Mouse (Mus musculus) limb, embryonic 15.5 days (tissue): ENCODE data around the gene Gm49325. TPM values are rescaled to one million over a fixed set of nuclear protein-coding genes. Genes with fewer than 3 reads are reported as not detected.

Experiments
- ATAC-seq: fragments of 200-750 bp; cut with Nextera tagmentation; 2 replicates; pipeline ENCODE4 v1.8.0; 2017; ENCODE audit warnings: low read depth, moderate TSS enrichment; ENCODE audit not compliant: insufficient number of reproducible peaks, low FRiP score, low TSS enrichment
- H3K27ac ChIP-seq: fragments of 300-500 bp; sonication (generic); 2 replicates; pipeline ENCODE4 v1.5.1; 2015; ENCODE audit warnings: moderate library complexity, mild to moderate bottlenecking, inconsistent platforms
- H3K27me3 ChIP-seq: fragments of 300-500 bp; sonication (generic); 2 replicates; pipeline ENCODE4 v1.6.1; 2015; ENCODE audit warnings: inconsistent platforms
- H3K36me3 ChIP-seq: fragments of 300-500 bp; sonication (generic); 2 replicates; pipeline ENCODE4 v1.6.1; 2015; ENCODE audit warnings: inconsistent platforms
- H3K4me1 ChIP-seq: fragments of 300-500 bp; sonication (generic); 2 replicates; pipeline ENCODE4 v1.6.1; 2015; ENCODE audit warnings: inconsistent platforms
- H3K4me2 ChIP-seq: fragments of 300-500 bp; sonication (generic); 2 replicates; pipeline ENCODE4 v1.6.1; 2015; ENCODE audit warnings: mild to moderate bottlenecking, inconsistent platforms
- H3K4me3 ChIP-seq: fragments of 300-500 bp; sonication (generic); 2 replicates; pipeline ENCODE4 v1.5.1; 2015; ENCODE audit warnings: mild to moderate bottlenecking, inconsistent platforms
- H3K9ac ChIP-seq: fragments of 300-500 bp; sonication (generic); 2 replicates; pipeline ENCODE4 v1.6.1; 2015; ENCODE audit warnings: inconsistent platforms
- H3K9me3 ChIP-seq: fragments of 300-500 bp; sonication (generic); 2 replicates; pipeline ENCODE4 v1.6.1; 2016; ENCODE audit warnings: inconsistent platforms
- WGBS: fragments of 180-500 bp; shearing (Covaris S2); methylation state at CpG from one replicate; pipeline ENCODE4 v1.1.7; 2015; 5-methylcytosine and 5-hydroxymethylcytosine counted together
- polyA plus RNA-seq: library from polyadenylated mRNA; unstranded; fragments of >200 nt; fragmentation: Nextera tagmentation; extraction: Ambion mirVana; gene quantifications from 2 replicates; pipeline ENCODE4 v1.2.1, GENCODE M21; 2015

Gm49325 gene
- polyA plus RNA-seq, 1 experiment from 2014 or later = 1.3 TPM

GRCm38 (mm10) chr10:77663949-77664665 is 58.1 kb downstream of the Gm49325 start:
- Histone ChIP-seq H3K4me2 (peak overlapping the region; percentile 26), H3K27ac (no peak overlapping the region), H3K36me3 (no peaks in the 10 kb centered on the region), H3K27me3 (peaks cover 15% of the 10 kb centered on the region; the same call in 1 of the 2 replicates), H3K9ac (no peak overlapping the region), H3K4me1 (peaks cover 29% of the 10 kb centered on the region), H3K9me3 (no peaks in the 10 kb centered on the region), H3K4me3 (no peak overlapping the region)
- no peak for ATAC-seq
- WGBS = 17% methylated on average over 43 of the region's 43 CpGs

- ATAC-seq = peak; percentile 64
- Histone ChIP-seq H3K36me3 (no peaks in the 10 kb centered on the region), H3K9ac (no peak overlapping the region), H3K4me2 (0 out of 2 replicates have a peak overlapping the region, but pooled peaks have one; percentile 5), H3K4me1 (peaks cover 29% of the 10 kb centered on the region), H3K27me3 (peaks cover 15% of the 10 kb centered on the region; the same call in 1 of the 2 replicates), H3K27ac (no peak overlapping the region; the same call in 1 of the 2 replicates), H3K9me3 (no peaks in the 10 kb centered on the region), H3K4me3 (no peak overlapping the region)
- WGBS = 29% methylated on average over 8 of the region's 8 CpGs
These were observed 60.3 kb downstream of the Gm49325 start for GRCm38 (mm10) chr10:77666342-77666741.

GRCm38 (mm10) chr10:77667402-77667801 is 61.4 kb downstream of the Gm49325 start:
- Histone ChIP-seq H3K9ac (no peak overlapping the region), H3K27ac (no peak overlapping the region; the same call in 1 of the 2 replicates), H3K36me3 (no peaks in the 10 kb centered on the region), H3K4me3 (no peak overlapping the region), H3K4me1 (peaks cover 29% of the 10 kb centered on the region), H3K27me3 (peaks cover 15% of the 10 kb centered on the region; the same call in 1 of the 2 replicates), H3K4me2 (no peak overlapping the region), H3K9me3 (no peaks in the 10 kb centered on the region)
- ATAC-seq = no peak
- WGBS = 65% methylated on average over 4 of the region's 4 CpGs

- WGBS = 53% methylated on average over 4 of the region's 4 CpGs
These were observed 64.7 kb downstream of the Gm49325 start for GRCm38 (mm10) chr10:77670710-77671109.

GRCm38 (mm10) chr10:77671519-77671918 is 65.5 kb downstream of the Gm49325 start:
- H3K9me3 ChIP-seq = no peaks in the 10 kb centered on the region
- H3K9ac ChIP-seq = no peak overlapping the region
- ATAC-seq = no peak
- no peak overlapping the region for H3K4me2 ChIP-seq
- H3K27me3 ChIP-seq = 0 out of 2 replicates have a peak, but pooled peaks cover 10% of the 10 kb centered on the region
- WGBS = 60% methylated on average over 4 of the region's 4 CpGs
- no peaks in the 10 kb centered on the region for H3K36me3 ChIP-seq
- H3K4me1 ChIP-seq = peaks cover 16% of the 10 kb centered on the region
- no peak overlapping the region for H3K4me3 ChIP-seq
- no peak overlapping the region for H3K27ac ChIP-seq

More at GRCm38 (mm10) chr10:77670710-77671109, 64.7 kb downstream of the Gm49325 start:
- no peak for ATAC-seq
- Histone ChIP-seq H3K9me3 (no peaks in the 10 kb centered on the region), H3K4me2 (no peak overlapping the region), H3K27me3 (0 out of 2 replicates have a peak, but pooled peaks cover 4% of the 10 kb centered on the region), H3K27ac (no peak overlapping the region), H3K36me3 (no peaks in the 10 kb centered on the region), H3K4me3 (no peak overlapping the region), H3K4me1 (peaks cover 22% of the 10 kb centered on the region), H3K9ac (no peak overlapping the region)

GRCm38 (mm10) chr10:77673765-77674164 is 67.8 kb downstream of the Gm49325 start:
- Histone ChIP-seq H3K9me3 (no peaks in the 10 kb centered on the region), H3K4me1 (peaks cover 19% of the 10 kb centered on the region), H3K27ac (no peak overlapping the region), H3K9ac (no peak overlapping the region), H3K4me3 (no peak overlapping the region), H3K27me3 (peaks cover 26% of the 10 kb centered on the region), H3K4me2 (no peak overlapping the region), H3K36me3 (no peaks in the 10 kb centered on the region)
- 49% methylated on average over 13 of the region's 13 CpGs for WGBS
- no peak for ATAC-seq

- Histone ChIP-seq H3K4me1 (peaks cover 19% of the 10 kb centered on the region), H3K27me3 (peaks cover 30% of the 10 kb centered on the region), H3K27ac (no peak overlapping the region), H3K9me3 (no peaks in the 10 kb centered on the region), H3K36me3 (no peaks in the 10 kb centered on the region), H3K4me3 (peak overlapping the region; percentile 37), H3K9ac (0 out of 2 replicates have a peak overlapping the region, but pooled peaks have one; percentile 10), H3K4me2 (peak overlapping the region; percentile 83)
- peak; percentile 31; the same call in 1 of the 2 replicates for ATAC-seq
- under 1% methylated on average over 35 of the region's 35 CpGs for WGBS
These were observed 71.6 kb downstream of the Gm49325 start for GRCm38 (mm10) chr10:77677562-77677961.

GRCm38 (mm10) chr10:77682994-77683393 is 77.0 kb downstream of the Gm49325 start:
- Histone ChIP-seq H3K4me1 (peaks cover 8% of the 10 kb centered on the region), H3K4me3 (no peak overlapping the region), H3K4me2 (no peak overlapping the region), H3K36me3 (no peaks in the 10 kb centered on the region), H3K27ac (no peak overlapping the region), H3K9ac (no peak overlapping the region), H3K9me3 (no peaks in the 10 kb centered on the region), H3K27me3 (peaks cover 42% of the 10 kb centered on the region)
- no peak for ATAC-seq
- 76% methylated on average over 7 of the region's 7 CpGs for WGBS

- Histone ChIP-seq H3K4me1 (peaks cover 5% of the 10 kb centered on the region; the same call in 1 of the 2 replicates), H3K27ac (no peak overlapping the region), H3K36me3 (no peaks in the 10 kb centered on the region), H3K9ac (no peak overlapping the region), H3K27me3 (peaks cover 32% of the 10 kb centered on the region), H3K9me3 (no peaks in the 10 kb centered on the region), H3K4me2 (no peak overlapping the region), H3K4me3 (no peak overlapping the region)
- 15% methylated on average over 8 of the region's 8 CpGs for WGBS
- ATAC-seq = no peak
These were observed 78.2 kb downstream of the Gm49325 start for GRCm38 (mm10) chr10:77684181-77684580.

- ATAC-seq = no peak
These were observed 80.1 kb downstream of the Gm49325 start, which contains the start of gene Tspear for GRCm38 (mm10) chr10:77685895-77686664. Gene Tspear (plus strand): TSS chr10:77686569.

GRCm38 (mm10) chr10:77687021-77687420 is 81.0 kb downstream of the Gm49325 start:
- no peak overlapping the region for H3K9ac ChIP-seq
- no peaks in the 10 kb centered on the region for H3K36me3 ChIP-seq
- H3K4me3 ChIP-seq = peak overlapping the region; percentile 12
- ATAC-seq = no peak
- no peaks in the 10 kb centered on the region for H3K9me3 ChIP-seq
- H3K4me1 ChIP-seq = peaks cover 11% of the 10 kb centered on the region; the same call in 1 of the 2 replicates
- H3K27me3 ChIP-seq = peaks cover 32% of the 10 kb centered on the region
- 0 out of 2 replicates have a peak overlapping the region, but pooled peaks have one; percentile 12 for H3K27ac ChIP-seq
- WGBS = 18% methylated on average over 10 of the region's 10 CpGs
- H3K4me2 ChIP-seq = 0 out of 2 replicates have a peak overlapping the region, but pooled peaks have one; percentile 24

More at GRCm38 (mm10) chr10:77685895-77686664, 80.1 kb downstream of the Gm49325 start, which contains the start of gene Tspear:
- Histone ChIP-seq H3K9ac (no peak within 1 kb of the TSS), H3K9me3 (no peaks in the 10 kb centered on the region), H3K27ac (peak within 1 kb of the TSS; percentile 61), H3K36me3 (no peaks in the 10 kb centered on the region), H3K27me3 (peaks cover 32% of the 10 kb centered on the region), H3K4me1 (peaks cover 11% of the 10 kb centered on the region; the same call in 1 of the 2 replicates), H3K4me2 (peak within 1 kb of the TSS; percentile 24), H3K4me3 (peak within 1 kb of the TSS; percentile 12)
- 10% methylated on average over 22 of the region's 22 CpGs for WGBS
